Mouse (Mus musculus) adipocyte (in vitro differentiated cells): ENCODE data around the gene Bcl6b.
A peak's percentile ranks its signal among the peaks of the same experiment; 100 is the strongest.

ENCODE experiments used
- DNase-seq: peaks from one replicate; pipeline ENCODE4 v3.0.0-alpha.2; 2016; ENCODE audit warnings: low spot score

Bcl6b gene

DNA sequence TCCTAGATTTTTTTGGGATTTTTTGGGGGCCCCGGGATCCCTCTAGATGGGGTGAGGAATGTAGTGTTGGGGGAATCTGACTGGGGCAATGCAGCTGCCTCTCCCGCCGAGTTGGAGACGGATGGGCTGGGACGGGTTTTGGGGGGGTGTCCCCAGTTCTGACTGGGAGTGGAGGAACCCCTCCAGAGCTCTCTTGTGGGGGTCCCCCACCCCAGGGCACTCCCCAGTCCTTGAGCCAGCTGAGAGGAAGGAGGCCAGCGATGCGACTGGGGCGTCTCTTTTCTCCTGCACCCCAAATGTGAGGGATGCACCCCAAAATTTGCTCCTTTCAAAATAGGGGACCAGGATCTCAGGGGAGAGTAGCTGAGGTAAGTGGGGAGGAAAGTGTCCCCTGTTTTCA is 3.4 kb upstream of the Bcl6b start:
- DNase-seq: no peak

GRCm38 (mm10) chr11:70232546-70232945 is 2.9 kb upstream of the Bcl6b start:
- DNase-seq: peak; percentile 30

DNA sequence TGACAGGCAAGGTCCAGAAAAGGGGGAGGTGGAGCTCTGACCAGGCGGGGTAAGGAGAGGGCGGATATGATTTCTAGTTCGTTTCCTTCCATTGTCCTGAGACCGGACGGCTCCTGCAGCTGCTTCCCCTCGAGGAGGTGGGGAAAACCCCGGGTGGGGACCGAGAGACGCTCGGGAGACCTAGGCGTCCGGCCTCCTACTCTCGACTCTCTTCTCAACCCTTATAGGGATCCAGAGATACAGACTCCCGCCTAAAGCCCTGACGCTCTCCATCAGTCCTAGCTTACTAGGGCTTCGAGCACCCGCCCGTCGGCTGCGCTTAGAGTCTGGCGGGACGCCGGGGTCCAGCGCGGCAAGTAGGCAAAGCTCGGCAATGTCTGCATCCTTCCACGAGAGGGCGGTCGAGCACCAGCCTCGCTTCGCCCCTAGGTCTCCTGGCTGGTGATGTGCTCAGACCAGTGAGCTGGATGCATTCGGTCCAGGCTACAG is 685 bp upstream of the Bcl6b start:
- DNase-seq: peak; percentile 83

DNA sequence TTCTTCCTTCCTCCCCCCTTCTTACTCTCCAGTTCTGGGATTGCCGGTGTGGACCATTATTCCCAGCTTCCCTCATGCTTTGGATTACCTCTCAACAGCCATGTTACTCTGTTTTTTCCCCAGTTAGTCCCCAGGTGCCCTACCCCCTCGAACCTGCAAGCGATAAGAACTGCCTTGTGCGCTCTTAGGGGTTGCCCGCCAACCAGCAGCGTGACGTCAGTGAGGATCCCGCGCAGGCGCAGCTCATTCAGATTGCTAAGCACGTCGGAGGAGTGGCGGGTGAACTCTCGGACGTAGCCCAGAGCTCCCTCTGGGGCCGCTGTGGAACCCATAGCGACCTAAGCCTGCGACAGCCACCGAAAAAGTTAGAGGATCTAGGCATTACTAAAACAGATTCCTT is 770 bp downstream of the Bcl6b start:
- no peak for DNase-seq

DNA sequence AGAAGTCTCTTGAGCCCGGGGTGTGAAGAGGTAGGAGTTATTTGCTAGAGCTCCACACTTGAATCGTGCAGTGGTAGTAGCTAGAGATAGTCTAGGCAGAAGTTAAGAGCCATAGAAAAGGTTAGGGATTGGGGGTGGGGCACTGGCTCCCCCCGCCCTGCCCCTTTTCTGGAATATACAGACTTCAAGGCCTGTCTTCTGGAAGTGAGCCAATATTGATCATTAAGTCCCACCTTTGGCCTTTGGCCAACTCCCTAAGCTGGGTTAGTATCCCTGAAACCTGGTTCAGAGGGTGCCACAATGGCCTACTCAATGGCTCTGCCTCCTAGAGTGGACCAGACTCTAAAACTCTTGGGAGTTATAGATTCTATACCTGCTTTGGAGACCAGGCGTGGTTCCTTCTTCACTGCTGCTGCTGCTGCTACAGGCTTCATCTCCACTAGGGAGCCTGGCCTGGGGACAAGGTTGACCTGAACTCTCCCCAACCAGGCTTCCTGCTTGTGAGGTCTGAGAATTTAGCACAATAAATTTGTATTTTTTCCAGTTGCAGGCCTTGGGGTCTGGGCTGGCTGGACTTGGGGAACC is 1.8 kb downstream of the Bcl6b start:
- DNase-seq: no peak

DNA sequence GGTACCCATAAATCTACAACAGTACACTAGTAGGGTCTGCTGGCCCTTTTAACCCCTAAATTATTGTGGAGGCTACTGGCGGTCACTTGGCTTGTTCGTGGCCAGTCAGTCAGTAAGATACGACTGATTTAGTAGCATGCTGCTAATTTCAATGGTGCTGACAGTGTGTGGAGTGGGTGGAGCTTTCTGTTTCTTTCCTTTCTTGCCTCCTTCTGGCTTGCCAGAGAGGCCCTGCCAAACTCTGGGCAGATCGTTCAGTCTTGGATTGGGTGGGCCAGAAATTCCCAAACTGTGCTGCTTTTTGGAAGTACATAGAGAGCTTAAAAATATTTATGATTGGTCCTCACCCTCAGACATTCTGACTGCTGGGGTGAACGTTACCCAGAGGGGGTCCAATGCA is 2.5 kb downstream of the Bcl6b start:
- DNase-seq: peak; percentile 20

- DNase-seq: no peak
These were observed 3.1 kb downstream of the Bcl6b start for GRCm38 (mm10) chr11:70226602-70226890.

DNA sequence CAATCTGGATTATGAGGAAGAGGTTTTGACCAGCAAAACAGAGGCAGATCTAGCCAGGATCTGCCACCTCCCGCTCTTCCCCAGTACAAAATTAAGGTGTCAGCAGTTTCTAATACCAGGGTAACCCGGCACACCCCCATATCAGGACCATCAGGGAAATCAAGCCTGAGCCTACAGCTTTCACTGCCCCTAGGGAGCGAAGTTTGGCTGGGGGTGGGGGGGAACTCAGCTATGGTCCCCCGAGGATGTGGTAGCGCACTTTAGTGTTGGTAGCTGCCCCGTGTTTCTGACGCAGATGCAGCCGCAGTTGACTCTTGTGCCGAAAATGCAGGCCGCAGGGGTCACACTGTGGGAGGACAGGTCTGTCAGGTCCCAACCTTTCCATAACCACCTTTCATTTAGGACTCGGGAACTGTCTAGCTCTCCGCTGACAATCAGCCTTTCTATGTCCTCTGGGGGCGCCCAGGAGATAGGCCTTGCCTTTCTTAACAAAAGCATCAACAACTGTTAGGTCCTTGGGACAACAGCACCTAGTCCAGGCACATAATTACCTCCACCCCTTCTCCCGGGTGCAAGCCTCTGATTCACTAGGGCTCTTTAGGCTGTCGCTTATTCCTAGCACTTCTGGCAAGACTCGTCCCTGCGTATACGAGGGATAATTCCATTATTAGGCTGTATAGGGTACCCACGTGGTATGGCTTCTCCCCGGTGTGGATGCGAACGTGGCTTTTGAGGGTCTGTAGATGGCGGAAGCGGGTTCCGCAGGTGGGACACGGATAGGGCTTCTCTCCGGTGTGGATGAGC is 3.6 kb downstream of the Bcl6b start:
- DNase-seq: no peak

DNA sequence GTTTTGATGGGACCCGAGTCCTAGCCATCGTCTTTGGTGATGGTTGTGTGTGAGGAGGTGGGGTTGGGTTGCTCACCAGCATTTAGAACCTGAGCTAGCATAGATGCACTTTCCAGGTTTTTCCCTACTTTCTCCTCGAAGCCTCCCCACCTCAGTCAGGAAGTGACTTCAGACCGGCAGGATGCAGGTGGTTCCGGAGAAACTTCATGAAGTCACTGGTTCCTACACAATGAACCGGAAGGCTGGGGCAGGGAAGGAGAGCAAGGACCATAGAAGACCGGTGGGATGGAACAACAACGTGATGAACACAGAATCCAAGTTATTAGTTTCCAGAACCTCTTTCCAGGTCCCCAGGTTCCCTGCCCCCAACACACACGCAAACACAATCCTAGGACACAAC is 5.9 kb downstream of the Bcl6b start:
- DNase-seq: no peak

GRCm38 (mm10) chr11:70221603-70222500 is 7.7 kb downstream of the Bcl6b start:
- no peak for DNase-seq

DNA sequence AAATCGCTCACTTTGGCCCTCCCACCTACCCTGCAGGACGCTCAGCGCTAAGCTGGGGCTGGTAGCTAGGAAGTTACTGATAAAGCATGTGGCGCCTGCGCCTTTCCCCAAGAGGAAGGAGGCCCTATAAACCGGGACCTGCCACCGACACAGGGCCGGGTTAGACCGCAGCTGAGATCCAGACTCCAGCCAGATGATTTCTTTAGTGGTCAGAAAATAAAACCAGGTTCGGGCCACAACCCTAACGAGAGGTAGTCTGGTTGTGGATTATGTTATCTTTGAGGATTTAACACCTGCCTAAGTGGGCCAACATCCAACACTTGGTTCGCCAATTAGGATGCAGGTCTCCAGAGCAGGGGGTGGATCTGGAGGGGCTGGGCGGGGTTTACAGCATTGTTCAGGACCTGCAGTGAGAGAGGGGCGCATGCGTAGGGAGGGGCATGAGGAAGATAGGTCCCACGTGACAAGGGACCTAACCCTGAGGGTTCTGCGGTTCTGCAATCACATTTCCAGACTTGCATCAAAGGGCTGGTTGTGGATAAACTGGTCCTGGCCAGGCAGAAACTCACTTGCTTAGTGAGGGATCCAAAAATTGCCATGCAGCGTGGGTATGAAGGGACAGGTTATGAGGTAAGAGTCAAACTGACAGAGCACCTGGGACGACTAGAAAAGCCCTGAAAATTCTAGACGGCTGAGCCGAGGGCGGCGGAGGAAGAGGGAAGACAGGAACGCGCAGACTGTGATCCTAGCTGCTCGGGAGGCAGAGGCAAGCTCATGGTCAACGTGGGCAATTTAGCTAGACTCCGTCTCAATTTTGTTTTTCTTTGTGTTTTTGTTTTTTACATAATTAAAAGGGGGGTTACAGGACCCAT is 8.6 kb downstream of the Bcl6b start, which contains the start of gene Slc16a13:
Slc16a13 (minus strand) TSS at position 334 of the 872 bp plus-strand sequence.
- peak; percentile 98 for DNase-seq

DNA sequence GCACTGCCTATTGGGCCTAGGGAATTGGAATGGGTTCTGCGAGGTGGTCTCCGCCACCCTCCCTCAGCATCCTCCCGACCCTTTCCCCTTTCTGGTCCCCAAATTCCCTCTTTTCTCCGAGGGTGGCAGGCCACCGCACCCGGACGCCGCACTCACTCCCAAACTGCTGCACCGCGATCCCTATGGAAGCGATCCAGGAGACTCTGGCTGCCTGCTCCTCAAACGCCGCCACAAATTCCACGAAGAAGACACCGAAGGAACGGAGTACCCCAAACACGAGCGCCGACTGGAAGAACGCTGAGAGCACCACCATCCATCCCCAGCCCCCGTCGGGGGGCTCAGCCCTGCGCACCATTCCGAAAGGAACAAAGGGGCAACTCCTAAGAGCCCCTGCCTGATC is 9.3 kb downstream of the Bcl6b start:
- no peak for DNase-seq

DNA sequence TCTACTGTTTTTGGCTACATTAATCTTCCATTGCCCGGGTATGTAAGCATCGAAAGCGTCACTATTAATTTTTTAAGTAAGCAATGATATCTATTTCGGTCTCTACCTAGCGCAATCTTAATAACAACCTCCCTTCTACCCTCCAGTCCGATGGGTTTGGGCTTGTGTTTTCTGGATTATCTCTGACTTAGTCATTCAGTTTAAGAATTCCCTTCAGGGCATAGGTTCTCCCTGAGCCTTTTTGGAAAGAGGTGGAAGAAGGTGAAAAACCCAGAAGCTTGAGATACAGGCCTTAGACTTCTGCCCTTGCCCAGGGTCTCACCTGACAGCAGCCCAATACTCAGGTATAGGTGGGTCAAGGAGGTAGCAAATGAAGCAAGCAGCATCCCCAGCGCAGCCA is 9.7 kb downstream of the Bcl6b start:
- no peak for DNase-seq

DNA sequence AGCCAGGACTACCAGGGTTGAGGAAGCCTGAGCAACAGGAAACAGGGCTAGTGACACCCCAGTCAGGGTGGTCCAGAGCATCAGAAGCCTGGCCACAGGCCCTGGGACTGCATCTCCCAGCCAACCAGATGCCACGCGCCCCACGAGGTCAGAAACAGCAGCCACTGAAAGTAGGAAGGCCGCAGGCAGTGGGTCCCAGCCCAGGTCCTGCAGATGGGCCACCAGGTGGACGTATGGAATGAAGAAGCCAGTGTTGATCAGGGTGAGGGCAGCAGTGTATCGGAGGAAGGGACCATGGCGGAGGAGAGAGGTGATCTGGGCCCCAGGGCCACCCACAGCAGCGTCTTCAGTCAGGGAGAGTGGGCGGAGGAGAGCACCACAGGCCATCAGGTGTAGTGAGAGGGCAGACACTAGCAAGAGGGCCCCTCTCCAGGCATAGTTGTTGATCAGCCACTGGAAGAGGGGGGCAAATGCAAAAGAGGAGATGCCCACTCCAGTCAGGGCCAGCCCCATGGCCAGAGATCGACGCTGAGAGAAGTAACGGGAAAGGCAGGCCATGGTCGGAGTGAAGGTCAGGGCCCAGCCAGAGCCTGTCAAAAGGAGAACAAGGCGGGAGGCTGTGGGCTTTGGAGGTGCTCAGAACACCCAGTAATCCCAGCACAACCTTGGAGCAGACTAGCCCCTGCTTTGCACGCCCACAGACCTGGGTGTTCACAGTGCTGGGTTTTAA is 10.7 kb downstream of the Bcl6b start:
- no peak for DNase-seq

- DNase-seq: no peak
These were observed 11.6 kb downstream of the Bcl6b start for GRCm38 (mm10) chr11:70218039-70218438.

DNA sequence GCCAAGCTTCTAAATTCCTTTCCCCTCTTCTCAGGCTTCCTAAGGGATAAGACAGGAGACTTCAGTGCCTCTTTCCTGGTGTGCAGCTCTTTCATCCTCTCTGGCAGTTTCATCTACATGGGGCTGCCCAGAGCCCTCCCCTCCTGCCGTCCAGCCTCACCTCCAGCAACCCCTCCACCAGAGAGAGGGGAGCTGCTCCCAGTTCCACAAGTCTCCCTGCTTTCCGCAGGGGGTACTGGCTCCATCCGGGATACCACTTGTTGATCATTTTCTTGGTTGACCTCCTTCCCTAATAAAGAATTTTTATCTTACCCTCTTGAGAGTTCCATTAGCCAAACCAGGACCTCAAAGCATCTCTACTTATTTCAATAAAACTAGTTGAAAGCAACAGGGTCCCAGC is 13.5 kb downstream of the Bcl6b start:
- DNase-seq: no peak

DNA sequence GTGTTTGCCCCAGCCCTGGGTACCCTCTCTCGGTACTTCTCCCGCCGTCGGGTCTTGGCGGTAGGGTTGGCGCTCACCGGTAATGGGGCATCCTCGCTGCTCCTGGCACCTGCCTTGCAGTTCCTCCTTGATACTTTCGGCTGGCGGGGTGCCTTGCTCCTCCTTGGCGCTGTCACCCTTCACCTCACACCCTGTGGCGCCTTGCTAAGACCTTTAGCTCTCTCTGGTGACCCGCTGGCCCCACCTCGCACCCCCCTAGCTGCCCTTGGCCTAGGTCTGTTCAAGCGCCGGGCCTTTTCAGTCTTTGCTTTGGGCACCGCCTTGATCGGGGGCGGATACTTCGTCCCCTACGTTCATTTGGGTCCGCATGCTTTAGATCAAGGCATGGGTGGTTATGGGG is 14.3 kb downstream of the Bcl6b start:
- no peak for DNase-seq

- no peak for DNase-seq
These were observed 14.8 kb downstream of the Bcl6b start for GRCm38 (mm10) chr11:70214856-70215209.

GRCm38 (mm10) chr11:70214191-70214855 is 15.3 kb downstream of the Bcl6b start:
- DNase-seq: no peak

DNA sequence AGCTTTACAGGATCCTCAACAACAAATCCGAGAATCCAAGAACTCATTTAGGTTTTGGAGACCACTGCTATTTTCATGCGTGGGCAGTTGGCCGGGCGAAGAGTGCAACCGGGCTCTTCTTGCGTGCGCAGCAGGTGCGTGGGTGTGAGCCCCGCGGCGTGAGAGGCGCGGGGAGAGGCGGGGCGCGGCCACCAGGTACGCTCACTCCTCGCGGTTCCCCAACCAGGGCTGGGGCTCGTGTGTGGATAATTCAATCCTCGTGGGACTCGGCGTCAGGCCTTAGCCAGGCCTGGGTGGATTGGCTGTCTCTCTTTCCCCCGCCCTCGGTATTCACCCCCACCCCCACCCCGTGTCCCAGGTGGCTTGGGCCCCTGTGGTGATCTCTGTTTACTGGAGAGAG is 15.9 kb downstream of the Bcl6b start:
- no peak for DNase-seq

DNA sequence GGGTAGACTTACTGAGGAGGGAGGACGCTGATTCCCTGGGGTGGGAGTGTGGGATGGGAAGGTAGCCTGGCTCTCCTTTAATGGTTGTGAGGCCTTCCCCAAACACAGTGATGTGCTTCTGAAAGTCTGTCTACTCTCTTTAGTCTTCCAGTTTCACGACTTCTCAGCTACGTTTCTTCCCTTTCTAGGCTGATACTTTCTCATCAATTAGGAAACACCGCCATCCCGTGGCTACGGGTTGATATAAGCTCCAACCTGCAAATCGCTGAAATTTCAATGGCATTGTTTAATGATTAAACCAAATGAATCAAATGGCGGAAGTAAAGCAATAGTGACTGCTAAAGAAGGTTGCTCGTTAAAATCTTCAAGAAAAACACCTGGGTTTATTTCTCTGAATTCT is 16.7 kb downstream of the Bcl6b start:
- DNase-seq: peak; percentile 89
